Mouse (Mus musculus): ENCODE results near the gene Gpx4.

DNA sequence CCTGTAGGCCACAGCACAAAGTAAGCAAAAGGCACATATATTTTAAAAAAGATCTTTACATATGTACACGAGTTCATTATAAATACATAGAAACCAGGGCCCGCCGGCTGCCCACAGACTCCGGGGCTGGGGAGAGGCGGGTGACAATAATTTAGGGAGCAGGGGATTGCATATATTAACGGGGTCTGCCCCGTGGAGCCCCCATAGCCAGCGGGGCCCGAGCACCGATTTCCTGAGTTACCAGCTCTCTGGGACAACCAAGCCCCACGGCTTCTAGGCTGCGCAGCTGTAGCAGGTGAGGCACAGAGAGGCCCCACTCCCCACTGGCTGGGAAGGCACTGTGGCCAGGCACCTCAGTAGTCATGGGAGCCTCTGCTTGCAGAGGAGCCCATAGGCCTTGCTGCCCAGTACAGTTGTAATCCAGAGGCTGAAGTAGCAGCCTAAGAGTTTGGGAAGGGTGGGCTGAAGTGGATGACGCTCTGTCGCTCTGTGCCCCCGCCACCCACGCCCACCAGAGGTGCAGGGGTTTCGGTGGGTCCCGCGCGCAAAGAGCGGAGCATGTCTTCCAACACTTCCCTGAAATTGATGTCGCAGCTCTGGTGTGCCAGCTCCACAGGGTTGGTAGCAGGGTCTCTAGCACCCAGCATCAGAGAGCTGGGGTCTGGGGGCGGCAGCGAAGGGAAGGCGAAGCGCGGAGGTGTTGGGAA, 10.2 kb downstream of the Gpx4 start:
- TF ChIP-seq POLR2A (IDR thresholded peaks at IDR 0.05; ENCODE audit: insufficient read depth, low read depth, low read length): no peak
- TF ChIP-seq CTCF (IDR thresholded peaks at IDR 0.05): no peak
- no peak for TF ChIP-seq EP300 (IDR thresholded peaks at IDR 0.05; ENCODE audit: insufficient read depth, low read depth, low read length)

Measured in heart, adult 2 months (tissue).